Mouse (Mus musculus) T-cell, adult 2 months (primary cell): ENCODE results near the gene Ldah.

Experiments used
- DNase-seq: peaks from one replicate; pipeline ENCODE4 v3.0.0; 2022; ENCODE audit warnings: low spot score

Ldah gene

GRCm38 (mm10) chr12:8313270-8313771 lies 105.4 kb downstream of the Ldah start, which contains the start of gene Hs1bp3:
Gene Hs1bp3 (plus strand): TSS chr12:8313432.
- peak; percentile 76 for DNase-seq

- peak; percentile 28 for DNase-seq
Measured at GRCm38 (mm10) chr12:8313773-8314172, 105.9 kb downstream of the Ldah start.

GRCm38 (mm10) chr12:8316541-8316940 lies 108.6 kb downstream of the Ldah start:
- no peak for DNase-seq

- peak; percentile 40 for DNase-seq
Measured at GRCm38 (mm10) chr12:8320084-8320713, 112.3 kb downstream of the Ldah start.

GRCm38 (mm10) chr12:8321506-8321905 lies 113.6 kb downstream of the Ldah start:
- DNase-seq: no peak

GRCm38 (mm10) chr12:8324086-8324485 lies 116.2 kb downstream of the Ldah start:
- no peak for DNase-seq

GRCm38 (mm10) chr12:8325245-8325942 lies 117.5 kb downstream of the Ldah start:
- DNase-seq: no peak

GRCm38 (mm10) chr12:8325943-8326522 lies 118.1 kb downstream of the Ldah start:
- DNase-seq: no peak

GRCm38 (mm10) chr12:8326825-8327674 lies 119.1 kb downstream of the Ldah start:
- peak; percentile 80 for DNase-seq

GRCm38 (mm10) chr12:8327675-8328053 lies 119.8 kb downstream of the Ldah start:
- no peak for DNase-seq

- DNase-seq: no peak
Measured at GRCm38 (mm10) chr12:8329236-8329635, 121.3 kb downstream of the Ldah start.

GRCm38 (mm10) chr12:8331489-8332173 lies 123.7 kb downstream of the Ldah start:
- no peak for DNase-seq

GRCm38 (mm10) chr12:8332174-8332542 lies 124.3 kb downstream of the Ldah start:
- DNase-seq: no peak

- DNase-seq: no peak
Measured at GRCm38 (mm10) chr12:8333617-8334016, 125.7 kb downstream of the Ldah start.

- no peak for DNase-seq
Measured at GRCm38 (mm10) chr12:8334261-8334660, 126.4 kb downstream of the Ldah start.
